Mouse (Mus musculus) cerebellum, adult 2 months (tissue): Measurements from ENCODE around the gene C2cd2. TPM values are rescaled to one million over a fixed set of nuclear protein-coding genes. Genes with fewer than 3 reads are reported as not detected.

Experiments
- DNase-seq, 2 experiments: peaks; one replicate each; pipeline ENCODE4 v3.0.0; 2021
- H3K27ac ChIP-seq: fragments of 200-500 bp; 2 replicates; pipeline ENCODE4 v1.5.1; 2012; ENCODE audit warnings: low read length, control low read depth, inconsistent platforms; ENCODE audit not compliant: insufficient read depth
- H3K27me3 ChIP-seq: fragments of 200-500 bp; 2 replicates; pipeline ENCODE4 v1.6.1; 2012; ENCODE audit warnings: inconsistent platforms, mild to moderate bottlenecking, low read length, moderate library complexity; ENCODE audit not compliant: control insufficient read depth, insufficient read depth
- H3K4me1 ChIP-seq: fragments of 200-500 bp; 2 replicates; pipeline ENCODE4 v1.6.1; 2011; ENCODE audit warnings: low read length; ENCODE audit not compliant: control insufficient read depth, insufficient read depth
- H3K4me3 ChIP-seq: fragments of 200-500 bp; replicated peaks from 2 replicates; pipeline ENCODE3; 2011; ENCODE audit warnings: mild to moderate bottlenecking, low read depth, low read length, control low read depth; ENCODE audit not compliant: insufficient read depth
- CTCF ChIP-seq: fragments of 200-500 bp; IDR thresholded peaks from 2 replicates; pipeline ENCODE4 v1.5.1; 2011; ENCODE audit warnings: low read depth, mild to moderate bottlenecking, control low read depth, low read length, moderate library complexity, borderline replicate concordance; ENCODE audit not compliant: insufficient read depth
- POLR2A ChIP-seq: fragments of 200-500 bp; IDR thresholded peaks from 2 replicates; pipeline ENCODE4 v1.6.1; 2011; ENCODE audit warnings: low read length, control low read depth, borderline replicate concordance; ENCODE audit not compliant: insufficient read depth
- WGBS: fragments of 180-500 bp; shearing (Covaris S2); methylation state at CpG from one replicate; pipeline ENCODE4 v1.1.7; 2018; 5-methylcytosine and 5-hydroxymethylcytosine counted together
- polyA plus RNA-seq: library from polyadenylated mRNA; depleted of rRNA; stranded (reverse); fragments of >200 nt; gene quantifications from 2 replicates; pipeline ENCODE4 v1.2.3, GENCODE M21; 2012

C2cd2 gene
- polyA plus RNA-seq, 1 experiment = 17.3 TPM

DNA sequence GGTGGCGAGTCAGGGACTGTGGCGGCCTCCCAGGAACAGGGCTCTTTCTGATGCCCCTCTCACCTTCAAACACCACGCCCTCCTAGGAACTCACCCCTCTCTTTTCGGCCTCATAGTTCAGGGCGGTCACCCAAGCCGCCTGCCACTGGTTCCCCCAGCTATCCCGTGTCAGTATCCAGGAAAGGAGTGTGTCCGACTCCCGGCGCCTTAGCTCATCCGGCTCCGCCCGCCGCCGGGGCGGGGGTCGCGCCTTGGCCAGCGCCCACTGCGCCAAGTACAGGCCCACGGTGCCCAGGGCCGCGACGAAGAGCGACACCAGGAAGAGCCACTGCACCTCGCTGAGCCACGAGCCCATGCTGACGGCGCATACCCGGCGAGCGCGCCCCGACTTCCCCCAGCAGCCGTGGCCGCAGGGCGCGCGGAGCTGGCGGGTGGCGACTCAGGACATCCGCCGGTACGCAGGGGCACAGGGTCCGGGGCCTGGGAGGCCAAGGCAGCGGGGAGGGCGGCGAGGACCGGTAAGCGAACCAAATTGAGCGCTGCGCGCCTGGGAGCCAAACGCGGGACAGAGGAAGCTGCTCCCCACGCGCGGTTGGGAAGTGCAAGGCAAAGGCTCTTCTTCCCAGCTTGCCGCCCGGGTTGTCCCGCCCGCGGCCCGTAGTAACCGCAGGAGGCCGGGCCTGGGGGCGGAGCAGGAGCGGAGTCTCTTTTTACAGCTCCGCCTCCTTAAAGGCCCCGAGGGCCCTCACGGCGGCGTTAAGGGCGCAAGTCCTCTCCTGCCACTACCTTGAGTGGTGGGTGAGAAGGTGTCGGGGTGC is 40.2 kb downstream of the C2cd2 start:
- H3K4me3 ChIP-seq = peak overlapping the region; percentile 83
- WGBS = under 1% methylated on average over 75 of the region's 75 CpGs
- TF ChIP-seq POLR2A (peak; percentile 39; the same call in 1 of the 2 replicates), CTCF (no peak)
- H3K27me3 ChIP-seq = no peaks in the 10 kb centered on the region
- DNase-seq = peak; percentile 90
- peak overlapping the region; percentile 40 for H3K27ac ChIP-seq
- H3K4me1 ChIP-seq = no peaks in the 10 kb centered on the region

DNA sequence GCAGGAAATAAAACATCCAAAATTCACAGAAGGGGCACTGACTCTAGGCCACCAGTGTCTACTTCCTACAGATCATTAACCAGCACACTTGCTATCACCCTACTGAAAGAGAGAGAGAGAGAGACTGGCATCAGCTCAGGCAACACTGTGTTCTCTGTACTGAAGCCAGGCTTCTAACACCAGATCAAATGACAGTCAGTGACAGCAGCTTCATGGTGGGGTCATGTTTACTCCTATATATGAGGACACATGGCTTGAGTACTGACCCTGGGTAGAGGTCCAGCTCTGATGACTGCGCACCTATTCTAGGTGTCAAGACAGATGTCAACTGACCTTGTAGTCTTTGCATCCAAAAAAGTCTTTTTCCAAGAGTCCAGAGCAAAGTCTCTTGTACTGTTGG is 41.8 kb downstream of the C2cd2 start:
- no peak for TF ChIP-seq POLR2A
- TF ChIP-seq CTCF = no peak
- Histone ChIP-seq H3K4me1 (no peaks in the 10 kb centered on the region), H3K27me3 (no peaks in the 10 kb centered on the region), H3K4me3 (no peak overlapping the region), H3K27ac (no peak overlapping the region)
- 100% methylated on average over 1 of the region's 1 CpGs for WGBS
- DNase-seq = no peak

DNA sequence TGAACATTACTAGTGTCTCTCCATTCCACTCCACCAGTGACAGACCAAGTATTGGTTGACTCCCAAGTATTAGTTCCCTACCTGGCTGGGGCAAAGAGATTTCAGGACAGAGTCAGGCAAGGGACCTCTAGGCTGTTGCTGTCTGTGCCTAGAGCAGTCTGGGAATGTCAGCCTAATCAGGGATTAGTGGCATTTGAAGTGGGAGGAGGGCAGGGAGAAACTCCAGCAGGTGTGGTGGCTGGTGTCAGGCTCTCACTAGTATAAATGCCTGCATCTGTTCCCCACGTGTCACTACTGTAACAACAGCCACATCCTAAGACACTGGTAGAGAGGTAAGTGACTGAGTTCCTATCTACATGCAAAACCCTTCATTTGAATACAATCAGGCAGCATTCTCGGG is 42.6 kb downstream of the C2cd2 start:
- Histone ChIP-seq H3K4me3 (no peak overlapping the region), H3K27me3 (no peaks in the 10 kb centered on the region), H3K27ac (no peak overlapping the region), H3K4me1 (no peaks in the 10 kb centered on the region)
- DNase-seq = no peak
- TF ChIP-seq CTCF (no peak), POLR2A (no peak)
- WGBS = 48% methylated on average over 2 of the region's 2 CpGs

DNA sequence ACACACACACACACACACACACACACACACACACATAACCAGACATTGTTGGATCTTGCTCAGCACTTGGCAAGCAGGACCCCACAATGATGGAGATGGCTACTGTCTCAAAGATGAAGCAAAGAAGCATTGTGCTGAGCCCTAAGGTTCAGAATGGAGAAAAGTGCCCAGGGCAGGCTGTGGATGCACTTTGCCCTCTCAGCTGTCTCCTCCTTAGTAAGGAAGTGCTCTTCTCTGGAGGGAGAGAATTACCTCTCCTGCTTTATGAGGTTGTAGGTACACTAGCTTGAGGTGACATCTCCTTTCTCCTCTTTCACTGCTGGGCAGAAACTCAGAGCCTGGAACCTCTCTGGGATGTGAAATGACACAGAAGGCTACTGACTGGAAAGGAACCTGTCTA is 49.5 kb downstream of the C2cd2 start:
- Histone ChIP-seq H3K27ac (no peak overlapping the region), H3K27me3 (no peaks in the 10 kb centered on the region), H3K4me3 (no peak overlapping the region), H3K4me1 (no peaks in the 10 kb centered on the region)
- TF ChIP-seq CTCF (no peak), POLR2A (no peak)
- no peak for DNase-seq

DNA sequence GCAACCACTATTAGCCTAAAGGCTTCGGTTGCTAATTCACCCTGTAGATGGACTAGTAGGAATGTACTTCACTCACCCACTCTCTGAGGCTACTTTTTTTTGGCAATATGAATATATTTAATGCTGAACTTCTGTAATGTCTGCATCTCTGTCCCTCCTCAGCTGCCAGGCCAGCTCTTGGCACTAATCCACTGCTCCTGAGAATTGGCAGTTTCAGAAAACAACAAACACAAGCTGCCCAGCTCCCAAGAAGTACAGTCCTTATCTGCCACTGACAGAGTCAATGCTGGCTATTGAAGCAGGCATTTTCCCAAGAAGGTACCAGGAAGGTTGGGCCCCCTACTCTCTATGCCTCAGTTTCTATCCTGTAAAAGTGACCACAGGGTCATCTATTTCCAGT is 53.0 kb downstream of the C2cd2 start:
- Histone ChIP-seq H3K27me3 (no peaks in the 10 kb centered on the region), H3K4me1 (peaks cover 5% of the 10 kb centered on the region), H3K4me3 (no peak overlapping the region), H3K27ac (no peak overlapping the region)
- TF ChIP-seq CTCF (no peak), POLR2A (no peak)
- 89% methylated on average over 1 of the region's 1 CpGs for WGBS
- peak in 1 of 2 experiments; percentile 12 for DNase-seq

DNA sequence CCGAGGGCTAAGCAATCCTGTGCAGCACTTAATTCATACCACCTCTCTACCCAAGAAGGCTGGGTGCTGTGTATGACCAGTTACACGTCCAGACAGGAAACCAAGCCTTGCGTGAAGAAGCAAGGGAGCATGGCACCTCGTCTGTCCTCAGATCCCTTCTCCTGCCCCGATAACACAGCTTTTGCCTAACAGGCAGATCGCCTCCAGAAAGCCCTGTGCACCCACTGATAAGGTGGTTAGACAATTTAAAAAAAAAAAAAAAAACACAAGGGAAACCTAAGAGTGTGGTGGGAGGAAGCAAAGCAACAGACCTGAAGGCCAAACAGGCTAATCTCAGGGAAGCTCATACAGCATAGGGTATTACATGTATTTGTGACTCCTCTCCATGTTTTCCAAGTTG is 54.9 kb downstream of the C2cd2 start:
- no peak overlapping the region for H3K4me3 ChIP-seq
- no peak overlapping the region for H3K27ac ChIP-seq
- WGBS = 89% methylated on average over 6 of the region's 6 CpGs
- peaks cover 5% of the 10 kb centered on the region for H3K4me1 ChIP-seq
- DNase-seq = no peak
- H3K27me3 ChIP-seq = no peaks in the 10 kb centered on the region
- no peak for TF ChIP-seq CTCF
- TF ChIP-seq POLR2A = no peak

DNA sequence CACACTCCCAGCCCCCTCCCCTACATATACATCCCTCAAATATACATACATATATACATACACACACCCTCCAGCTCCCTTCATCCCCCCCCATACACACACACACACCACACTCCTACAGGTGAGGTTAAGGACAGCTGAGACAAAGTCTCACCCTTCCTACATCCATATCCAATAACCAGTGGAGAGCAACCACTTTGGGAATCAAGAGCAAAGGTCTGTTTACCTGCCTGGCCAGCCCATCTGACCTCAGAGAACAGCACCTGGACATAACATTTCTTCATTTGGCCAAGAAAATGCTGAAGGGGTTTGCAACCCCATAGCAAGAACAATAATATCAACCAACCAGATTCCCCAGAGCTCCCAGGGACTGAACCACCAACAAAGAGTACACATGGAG is 56.1 kb downstream of the C2cd2 start:
- H3K4me3 ChIP-seq = no peak overlapping the region
- TF ChIP-seq POLR2A (no peak), CTCF (no peak)
- no peak for DNase-seq
- H3K27me3 ChIP-seq = no peaks in the 10 kb centered on the region
- no peak overlapping the region for H3K27ac ChIP-seq
- peaks cover 5% of the 10 kb centered on the region for H3K4me1 ChIP-seq

DNA sequence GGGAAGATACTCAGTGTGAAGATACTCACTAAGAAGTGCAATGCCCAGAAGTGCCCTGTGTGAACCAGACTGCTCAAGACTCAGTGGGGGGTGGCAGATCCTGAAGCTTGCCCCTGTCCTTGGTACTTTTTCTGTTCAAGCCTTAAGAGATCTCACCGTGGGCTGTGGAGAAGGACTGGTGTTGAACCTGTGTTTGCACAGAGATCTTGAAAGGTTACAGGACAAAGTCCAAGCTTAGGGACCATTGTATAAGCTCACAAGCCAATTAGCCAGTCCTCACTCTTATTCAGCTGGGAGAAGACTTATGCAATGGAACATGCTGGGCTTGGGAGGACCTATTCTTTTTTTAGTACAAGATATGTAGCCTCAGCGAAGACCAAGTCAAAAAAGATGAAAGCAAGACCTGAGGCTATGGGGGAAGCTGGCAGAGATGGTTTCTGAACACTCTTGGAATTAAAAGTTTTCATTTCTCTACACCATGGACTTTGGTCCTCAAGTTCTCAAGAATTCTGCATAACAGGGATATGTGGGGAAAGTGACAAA is 56.9 kb downstream of the C2cd2 start:
- 60% methylated on average over 2 of the region's 2 CpGs for whole genome bisulfite sequencing
- TF ChIP-seq CTCF (no peak), POLR2A (no peak)
- Histone ChIP-seq H3K27ac (no peak overlapping the region), H3K4me1 (peaks cover 5% of the 10 kb centered on the region), H3K4me3 (no peak overlapping the region), H3K27me3 (no peaks in the 10 kb centered on the region)
- no peak for DNase-seq
